Mouse (Mus musculus) ES-E14 (cell line): ENCODE measurements at regions not wholly inside any gene's neighbourhood (a gene's known extent, or its start where the extent isn't known, plus 50 kb on each side); places are given as distances from the start of the nearest gene placed in this dataset.

ENCODE experiments used
- DNase-seq: peaks from one replicate; pipeline ENCODE4 v3.0.0-alpha.2; 2013; ENCODE audit warnings: low read depth, low spot score
- H3K27ac ChIP-seq: 2 replicates; pipeline ENCODE4 v1.5.1; 2012; ENCODE audit warnings: low read depth, mild to moderate bottlenecking, low read length, moderate library complexity, mixed read lengths; ENCODE audit not compliant: poor library complexity, insufficient read depth, severe bottlenecking
- H3K36me3 ChIP-seq: 2 replicates; pipeline ENCODE4 v1.6.1; 2012; ENCODE audit warnings: mild to moderate bottlenecking, low read length, moderate library complexity, mixed read lengths; ENCODE audit not compliant: control insufficient read depth, poor library complexity, insufficient read depth, severe bottlenecking
- H3K4me1 ChIP-seq, 2 experiments: fragments of 150-350 bp in 1 of 2; sonication (generic) in 1 of 2; 2 replicates each; pipeline ENCODE4 v1.6.1; 2012; ENCODE audit warnings: low read length in 2 of 2, mild to moderate bottlenecking in 1 of 2, mixed read lengths in 1 of 2; ENCODE audit not compliant: control insufficient read depth in 2 of 2, insufficient read depth in 2 of 2, poor library complexity in 1 of 2
- H3K4me3 ChIP-seq, 2 experiments: fragments of 150-350 bp in 1 of 2; sonication (generic) in 1 of 2; 2 replicates each; pipeline ENCODE4 v1.5.1; 2012; ENCODE audit warnings: low read length in 2 of 2, low read depth in 1 of 2, mild to moderate bottlenecking in 1 of 2, mixed read lengths in 1 of 2; ENCODE audit not compliant: insufficient read depth in 1 of 2, poor library complexity in 1 of 2, severe bottlenecking in 1 of 2
- H3K9ac ChIP-seq: 2 replicates; pipeline ENCODE4 v1.6.1; 2012; ENCODE audit warnings: low read depth, mild to moderate bottlenecking, low read length, mixed read lengths; ENCODE audit not compliant: poor library complexity, insufficient read depth, severe bottlenecking
- H3K9me3 ChIP-seq: fragments of 150-350 bp; sonication (generic); 2 replicates; pipeline ENCODE4 v1.6.1; 2012; ENCODE audit warnings: low read depth, mild to moderate bottlenecking, low read length; ENCODE audit not compliant: control insufficient read depth, insufficient read depth
- CHD2 ChIP-seq: IDR thresholded peaks from 2 replicates; pipeline ENCODE4 v1.6.1; 2014; ENCODE audit warnings: mild to moderate bottlenecking, low read depth, low read length, inconsistent platforms
- HCFC1 ChIP-seq: IDR thresholded peaks from 2 replicates; pipeline ENCODE4 v1.6.1; 2012; ENCODE audit warnings: low read length, inconsistent platforms, borderline replicate concordance; ENCODE audit not compliant: insufficient read depth
- MAFK ChIP-seq: IDR thresholded peaks from 2 replicates; pipeline ENCODE4 v1.6.1; 2014; ENCODE audit warnings: mild to moderate bottlenecking, low read depth, low read length, inconsistent platforms; ENCODE audit not compliant: insufficient read depth
- ZC3H11A ChIP-seq: IDR thresholded peaks from 2 replicates; pipeline ENCODE4 v1.6.1; 2012; ENCODE audit warnings: low read depth, mild to moderate bottlenecking, inconsistent platforms, low read length, borderline replicate concordance
- ZNF384 ChIP-seq: IDR thresholded peaks from 2 replicates; pipeline ENCODE4 v1.6.1; 2012; ENCODE audit warnings: low read depth, low read length, inconsistent platforms
- in situ Hi-C, 2 experiments: fragments of 600-800 bp; cut with MboI; formaldehyde crosslinking; loops; one replicate each; pipeline ENCODE4 v1.15.1; 2025; ENCODE audit warnings: low sequenced_read_pairs in 2 of 2, inconsistent platforms in 1 of 2; ENCODE audit not compliant: unreplicated experiment in 2 of 2

DNA sequence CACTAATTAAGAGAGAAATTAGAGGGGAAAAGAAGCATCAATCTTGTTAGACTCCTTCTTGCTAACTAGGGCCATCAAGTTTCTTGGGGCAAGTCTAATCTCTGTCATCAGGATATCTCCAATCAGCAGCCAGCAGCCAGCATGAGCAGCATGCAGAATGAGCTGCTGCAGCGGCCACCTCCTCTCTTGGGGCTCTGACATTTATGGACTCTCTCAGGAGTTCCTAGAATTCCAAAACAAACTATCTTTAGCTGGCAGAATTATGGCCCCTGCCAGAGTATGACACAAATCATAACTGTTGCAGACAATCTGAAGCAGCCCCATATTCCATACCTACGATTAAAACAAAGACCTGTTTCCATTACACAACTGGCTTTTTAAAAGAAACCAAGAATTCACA, 56.0 kb upstream of the Tfap2a start:
- Histone ChIP-seq H3K9me3 (no peaks in the 10 kb centered on the region), H3K9ac (no peak overlapping the region), H3K27ac (no peak overlapping the region), H3K4me1 (no peaks in the 10 kb centered on the region), H3K4me3 (no peak overlapping the region), H3K36me3 (no peaks in the 10 kb centered on the region)
- TF ChIP-seq HCFC1 = no peak
- TF ChIP-seq ZC3H11A = no peak
- TF ChIP-seq MAFK = no peak
- no peak for TF ChIP-seq ZNF384
- no peak for TF ChIP-seq CHD2
- in situ Hi-C loops = loop anchor here in 1 of 2 experiments (25.0 kb wide), 1 partner anchor 793 kb away; no protein-coding TSS in a partner anchor
- no peak for DNase-seq

GRCm38 (mm10) chr13:40792947-40793346, 54.8 kb upstream of the Tfap2a start:
- no peak overlapping the region for H3K9ac ChIP-seq
- no peak for DNase-seq
- H3K27ac ChIP-seq = no peak overlapping the region
- no peaks in the 10 kb centered on the region for H3K9me3 ChIP-seq
- H3K36me3 ChIP-seq = no peaks in the 10 kb centered on the region
- no peak overlapping the region for H3K4me3 ChIP-seq
- TF ChIP-seq HCFC1 = no peak
- no peak for TF ChIP-seq CHD2
- TF ChIP-seq ZNF384 = no peak
- TF ChIP-seq ZC3H11A = no peak
- TF ChIP-seq MAFK = no peak
- in situ Hi-C loops = loop anchor here in 1 of 2 experiments (25.0 kb wide), 1 partner anchor 794 kb away; no protein-coding TSS in a partner anchor
- H3K4me1 ChIP-seq = no peaks in the 10 kb centered on the region

- Histone ChIP-seq H3K4me1 (no peaks in the 10 kb centered on the region), H3K9ac (no peak overlapping the region), H3K27ac (no peak overlapping the region), H3K9me3 (no peaks in the 10 kb centered on the region), H3K4me3 (no peak overlapping the region), H3K36me3 (no peaks in the 10 kb centered on the region)
- in situ Hi-C loops = loop anchor here in 1 of 2 experiments (25.0 kb wide), 1 partner anchor 799 kb away; no protein-coding TSS in a partner anchor
- no peak for DNase-seq
- TF ChIP-seq MAFK (no peak), ZNF384 (no peak), CHD2 (no peak), HCFC1 (no peak)
Observed at GRCm38 (mm10) chr13:40788225-40788624, 50.0 kb upstream of the Tfap2a start.
